Comparison of ENCODE assay signal across 8 mouse cellular contexts in the genomic region with DNA sequence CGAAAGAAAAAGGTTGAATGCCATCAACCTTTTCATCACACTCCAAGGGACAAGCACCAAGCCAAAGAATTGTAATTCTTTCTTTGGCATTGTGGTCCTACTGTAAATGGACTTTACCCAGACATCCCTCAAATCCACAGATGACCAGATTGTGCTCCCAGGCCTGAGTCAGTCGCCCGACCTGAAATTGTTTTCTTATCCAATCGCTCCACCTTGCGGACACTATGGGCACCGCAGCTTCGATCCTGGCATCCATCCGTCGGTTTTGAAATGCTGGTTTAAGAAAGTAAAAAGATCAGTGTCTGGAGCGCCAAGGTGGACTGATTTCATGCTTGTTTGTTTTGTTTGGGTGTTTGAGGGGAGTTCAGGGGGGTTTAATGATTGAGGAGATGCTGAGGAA. TPM values are rescaled to one million over a fixed set of nuclear protein-coding genes. Genes with fewer than 3 reads are reported as not detected.
DNase-seq lines count a peak whose midpoint lies in the region; ATAC-seq and TF ChIP-seq lines count a peak whose summit lies in the region.

No protein-coding gene starts in this region.

- 0 out of 2 replicates have a peak overlapping the region, but pooled peaks have one; percentile 28 for H3K4me3 ChIP-seq in hindbrain, postnatal 0 days (ENCODE audit: low read length)

- no peak overlapping the region for H3K27ac ChIP-seq in hindbrain, postnatal 0 days

- peak; percentile 84 for TF ChIP-seq CTCF in hindbrain, postnatal 0 days (IDR thresholded peaks at IDR 0.05; ENCODE audit: low read depth)

- no peaks in the 10 kb centered on the region for H3K4me1 ChIP-seq in hindbrain, postnatal 0 days (ENCODE audit: insufficient read depth, low read length)

- peak overlapping the region; percentile 55 for H3K4me2 ChIP-seq in hindbrain, postnatal 0 days (ENCODE audit: low read depth, low read length)

- no peaks in the 10 kb centered on the region for H3K9me3 ChIP-seq in hindbrain, postnatal 0 days (ENCODE audit: low read length)

- H3K36me3 ChIP-seq in hindbrain, postnatal 0 days (ENCODE audit: insufficient read depth, low read length), result no peaks in the 10 kb centered on the region

- WGBS in hindbrain, postnatal 0 days, result 9% methylated on average over 10 of the region's 10 CpGs

- peak; percentile 83 for DNase-seq in ZHBTc4 (ENCODE audit: low read depth, low spot score)
- DNase-seq in cerebellum, postnatal 4 days (ENCODE audit: low spot score in 2 of 2), result peak; percentile 78 to 91
- peak; percentile 66 to 69 for DNase-seq in gastrocnemius, adult 8-10 months (ENCODE audit: low spot score in 2 of 2)
- peak; percentile 91 for DNase-seq in hindbrain, postnatal 0 days (ENCODE audit: low spot score)
- DNase-seq in left cerebral cortex, adult 18-20 months (ENCODE audit: low spot score in 2 of 2), result peak; percentile 86 to 88
- DNase-seq in lung, postnatal 4 days, result peak; percentile 74 to 87
- DNase-seq in right cerebral cortex, adult 18-20 months, result peak; percentile 76
- peak; percentile 84 for DNase-seq in urinary bladder, postnatal 14 days (ENCODE audit: low spot score)

- no peak overlapping the region for H3K9ac ChIP-seq in hindbrain, postnatal 0 days (replicated peaks; ENCODE audit: low read length)

- peaks cover 41% of the 10 kb centered on the region for H3K27me3 ChIP-seq in hindbrain, postnatal 0 days (ENCODE audit: insufficient read depth, low read length)

- ATAC-seq in hindbrain, postnatal 0 days, result peak; percentile 44

RNA-seq across cellular contexts. Expression of gene Nkx2-2, which starts 16.4 kb away (rescaled TPM):
- total RNA-seq in gastrocnemius, adult 8-10 months (2022), result not detected
- total RNA-seq in hindbrain, postnatal 0 days (2014; rRNA removed), result 17.8 and 40.7 TPM in 2 replicates
- 10.5 and 10.9 TPM in 2 replicates for polyA plus RNA-seq in hindbrain, postnatal 0 days (2015; fragmentation: Nextera tagmentation; extraction: Ambion mirVana)
- 1 to 10 TPM; 4.2 to 4.5 TPM for total RNA-seq in left cerebral cortex, adult 18-20 months (2021)

Comparison
In these comparisons a context has a peak if more than half of its experiments do, and no peak if none do; other contexts are left out.
1. RNA of gene Nkx2-2, which starts 16.4 kb away (total RNA-seq): 17.8 to 40.7 TPM in hindbrain, postnatal 0 days and 4.2 to 4.5 TPM in left cerebral cortex, adult 18-20 months; not detected in gastrocnemius, adult 8-10 months; every median in the first group is over 4 times any median in the second.
2. Peak in every context shown above with its lines, with median percentiles within 50 percentile points of each other: DNase-seq.